Mouse (Mus musculus): ENCODE data around the gene Hamp2. TPM values are rescaled to one million over a fixed set of nuclear protein-coding genes. Genes with fewer than 3 reads are reported as not detected.
"Not testable (repeated sequence)": the region's sequence is repeated elsewhere in the genome, so short reads cannot be mapped to it uniquely, and the experiment has no call there.

Hamp2 gene
- total RNA-seq (2021) (10 to 100 TPM in 1 of 2 experiments, not detected in 1; 16.6 TPM), polyA plus RNA-seq (2012; rRNA removed) (2.6 and 17.4 TPM in 2 replicates)
- long read RNA-seq, result 0 reads

GRCm38 (mm10) chr7:30924581-30924980 lies at the start of gene Hamp2:
TSS of gene Hamp2 (minus strand) at chr7:30924681.
- not testable (repeated sequence) for DNase-seq

GRCm38 (mm10) chr7:30973501-30974289 lies 49.2 kb upstream of the Hamp2 start, which contains the start of gene Fam187b:
TSS of gene Fam187b (plus strand) at chr7:30973790.
- peak; percentile 91 for DNase-seq

GRCm38 (mm10) chr7:30973251-30973500 lies 48.7 kb upstream of the Hamp2 start, which contains the start of gene Lsr:
TSS of gene Lsr (minus strand) at chr7:30973464.
- DNase-seq, result no peak

- no peak for DNase-seq
These were observed 48.2 kb upstream of the Hamp2 start for GRCm38 (mm10) chr7:30972426-30973250.

- no peak for DNase-seq
These were observed 47.4 kb upstream of the Hamp2 start for GRCm38 (mm10) chr7:30971901-30972300.

GRCm38 (mm10) chr7:30969174-30969573 lies 44.7 kb upstream of the Hamp2 start:
- no peak for DNase-seq

GRCm38 (mm10) chr7:30968611-30969010 lies 44.1 kb upstream of the Hamp2 start:
- DNase-seq, result peak; percentile 89

GRCm38 (mm10) chr7:30966657-30967056 lies 42.2 kb upstream of the Hamp2 start:
- no peak for DNase-seq

GRCm38 (mm10) chr7:30965677-30966076 lies 41.2 kb upstream of the Hamp2 start:
- no peak for DNase-seq

- no peak for DNase-seq
These were observed 39.9 kb upstream of the Hamp2 start for GRCm38 (mm10) chr7:30964366-30964765.

GRCm38 (mm10) chr7:30962862-30963261 lies 38.4 kb upstream of the Hamp2 start:
- DNase-seq, result no peak

GRCm38 (mm10) chr7:30959786-30960349 lies 35.4 kb upstream of the Hamp2 start:
- peak; percentile 56 for DNase-seq

- DNase-seq, result no peak
These were observed 34.5 kb upstream of the Hamp2 start for GRCm38 (mm10) chr7:30958866-30959487.

- no peak for DNase-seq
These were observed 33.8 kb upstream of the Hamp2 start for GRCm38 (mm10) chr7:30958109-30958865.

- DNase-seq, result peak; percentile 97
These were observed 32.9 kb upstream of the Hamp2 start for GRCm38 (mm10) chr7:30957367-30957783.

- DNase-seq, result peak; percentile 89
These were observed 32.4 kb upstream of the Hamp2 start, which contains the start of gene Usf2 for GRCm38 (mm10) chr7:30956756-30957366. TSS of gene Usf2 (minus strand) at chr7:30956803.

- no peak for DNase-seq
These were observed 31.9 kb upstream of the Hamp2 start for GRCm38 (mm10) chr7:30956357-30956751.

GRCm38 (mm10) chr7:30955584-30956356 lies 31.3 kb upstream of the Hamp2 start:
- DNase-seq, result peak; percentile 94

- DNase-seq, result no peak
These were observed 30.6 kb upstream of the Hamp2 start for GRCm38 (mm10) chr7:30954971-30955520.

- DNase-seq, result peak; percentile 91
These were observed 29.6 kb upstream of the Hamp2 start for GRCm38 (mm10) chr7:30954036-30954435.

Measured in adrenal gland, adult 2 months (tissue).